Mouse (Mus musculus) ES-E14 (cell line): ENCODE measurements around the gene Etfa. TPM values are rescaled to one million over a fixed set of nuclear protein-coding genes. Genes with fewer than 3 reads are reported as not detected.

ENCODE experiments used
- DNase-seq: peaks from one replicate; pipeline ENCODE4 v3.0.0-alpha.2; 2013; ENCODE audit warnings: low read depth, low spot score
- H3K27ac ChIP-seq: 2 replicates; pipeline ENCODE4 v1.5.1; 2012; ENCODE audit warnings: low read depth, mild to moderate bottlenecking, low read length, moderate library complexity, mixed read lengths; ENCODE audit not compliant: poor library complexity, insufficient read depth, severe bottlenecking
- H3K36me3 ChIP-seq: 2 replicates; pipeline ENCODE4 v1.6.1; 2012; ENCODE audit warnings: mild to moderate bottlenecking, low read length, moderate library complexity, mixed read lengths; ENCODE audit not compliant: control insufficient read depth, poor library complexity, insufficient read depth, severe bottlenecking
- H3K4me1 ChIP-seq, 2 experiments: fragments of 150-350 bp in 1 of 2; sonication (generic) in 1 of 2; 2 replicates each; pipeline ENCODE4 v1.6.1; 2012; ENCODE audit warnings: low read length in 2 of 2, mild to moderate bottlenecking in 1 of 2, mixed read lengths in 1 of 2; ENCODE audit not compliant: control insufficient read depth in 2 of 2, insufficient read depth in 2 of 2, poor library complexity in 1 of 2
- H3K4me3 ChIP-seq, 2 experiments: fragments of 150-350 bp in 1 of 2; sonication (generic) in 1 of 2; 2 replicates each; pipeline ENCODE4 v1.5.1; 2012; ENCODE audit warnings: low read length in 2 of 2, low read depth in 1 of 2, mild to moderate bottlenecking in 1 of 2, mixed read lengths in 1 of 2; ENCODE audit not compliant: insufficient read depth in 1 of 2, poor library complexity in 1 of 2, severe bottlenecking in 1 of 2
- H3K9ac ChIP-seq: 2 replicates; pipeline ENCODE4 v1.6.1; 2012; ENCODE audit warnings: low read depth, mild to moderate bottlenecking, low read length, mixed read lengths; ENCODE audit not compliant: poor library complexity, insufficient read depth, severe bottlenecking
- H3K9me3 ChIP-seq: fragments of 150-350 bp; sonication (generic); 2 replicates; pipeline ENCODE4 v1.6.1; 2012; ENCODE audit warnings: low read depth, mild to moderate bottlenecking, low read length; ENCODE audit not compliant: control insufficient read depth, insufficient read depth
- CHD2 ChIP-seq: IDR thresholded peaks from 2 replicates; pipeline ENCODE4 v1.6.1; 2014; ENCODE audit warnings: mild to moderate bottlenecking, low read depth, low read length, inconsistent platforms
- HCFC1 ChIP-seq: IDR thresholded peaks from 2 replicates; pipeline ENCODE4 v1.6.1; 2012; ENCODE audit warnings: low read length, inconsistent platforms, borderline replicate concordance; ENCODE audit not compliant: insufficient read depth
- MAFK ChIP-seq: IDR thresholded peaks from 2 replicates; pipeline ENCODE4 v1.6.1; 2014; ENCODE audit warnings: mild to moderate bottlenecking, low read depth, low read length, inconsistent platforms; ENCODE audit not compliant: insufficient read depth
- ZC3H11A ChIP-seq: IDR thresholded peaks from 2 replicates; pipeline ENCODE4 v1.6.1; 2012; ENCODE audit warnings: low read depth, mild to moderate bottlenecking, inconsistent platforms, low read length, borderline replicate concordance
- ZNF384 ChIP-seq: IDR thresholded peaks from 2 replicates; pipeline ENCODE4 v1.6.1; 2012; ENCODE audit warnings: low read depth, low read length, inconsistent platforms
- in situ Hi-C, 2 experiments: fragments of 600-800 bp; cut with MboI; formaldehyde crosslinking; loops; one replicate each; pipeline ENCODE4 v1.15.1; 2025; ENCODE audit warnings: low sequenced_read_pairs in 2 of 2, inconsistent platforms in 1 of 2; ENCODE audit not compliant: unreplicated experiment in 2 of 2
- total RNA-seq: library from RNA; depleted of rRNA; stranded (reverse); fragments of 300-350 nt; gene quantifications from 2 replicates; pipeline ENCODE4 v1.2.3, GENCODE M21; 2012

Gene Etfa
- total RNA-seq, 1 experiment: 34.0 TPM

DNA sequence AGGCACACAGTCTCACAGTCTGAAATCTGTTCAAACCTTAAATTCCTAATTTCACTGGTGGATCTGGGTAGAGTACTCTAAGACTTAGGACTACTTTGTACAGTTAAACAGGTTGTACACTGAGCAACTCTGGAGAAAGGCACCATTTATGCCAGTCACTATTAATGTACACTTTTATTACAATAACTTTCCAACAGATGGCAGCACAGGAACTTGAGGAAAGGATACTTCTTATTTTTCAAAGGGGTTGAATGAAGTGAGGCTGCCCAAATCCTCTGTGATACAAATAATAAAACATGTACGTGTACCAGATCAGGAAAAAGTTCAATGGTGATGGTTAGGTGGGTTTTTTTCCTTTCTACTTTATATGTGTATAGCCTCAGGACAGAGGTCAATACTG lies 43.6 kb downstream of the Etfa start:
- DNase-seq: no peak
- no peak overlapping the region for H3K9ac ChIP-seq
- H3K4me3 ChIP-seq: no peak overlapping the region
- no peaks in the 10 kb centered on the region for H3K9me3 ChIP-seq
- in situ Hi-C loops: no loop called here
- H3K4me1 ChIP-seq: no peaks in the 10 kb centered on the region
- H3K36me3 ChIP-seq: peaks cover 2% of the 10 kb centered on the region; the same call in 1 of the 2 replicates
- no peak overlapping the region for H3K27ac ChIP-seq
- TF ChIP-seq ZNF384 (no peak), MAFK (no peak), HCFC1 (no peak), CHD2 (no peak), ZC3H11A (no peak)

DNA sequence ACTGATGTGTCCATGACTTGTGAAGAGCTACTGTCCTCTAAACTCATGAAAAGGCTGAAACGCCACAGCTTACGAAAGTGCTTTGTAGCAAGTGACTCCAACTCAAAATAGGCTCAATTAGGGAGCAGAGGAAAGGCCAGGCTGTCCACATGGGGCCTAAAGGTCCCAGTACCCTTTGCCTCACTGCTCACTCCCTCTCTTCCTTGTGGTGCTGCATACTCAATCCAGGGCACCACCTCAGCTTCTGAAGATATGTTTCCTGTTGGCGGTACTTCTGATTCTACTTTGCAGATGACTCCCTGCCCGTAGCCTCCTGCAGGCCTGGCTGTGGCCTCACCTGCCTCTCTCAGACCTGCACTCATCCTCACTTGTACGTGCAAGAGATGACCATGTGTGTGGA lies 58.7 kb downstream of the Etfa start:
- in situ Hi-C loops: no loop called here
- no peak overlapping the region for H3K9ac ChIP-seq
- H3K9me3 ChIP-seq: no peaks in the 10 kb centered on the region
- TF ChIP-seq ZNF384 (no peak), HCFC1 (no peak), CHD2 (no peak), ZC3H11A (no peak), MAFK (no peak)
- H3K4me3 ChIP-seq: no peak overlapping the region
- DNase-seq: no peak
- 0 out of 4 replicates have a peak, but pooled peaks cover 0 to 2% of the 10 kb centered on the region in 2 experiments for H3K4me1 ChIP-seq
- no peak overlapping the region for H3K27ac ChIP-seq
- H3K36me3 ChIP-seq: no peaks in the 10 kb centered on the region; the same call in 1 of the 2 replicates

DNA sequence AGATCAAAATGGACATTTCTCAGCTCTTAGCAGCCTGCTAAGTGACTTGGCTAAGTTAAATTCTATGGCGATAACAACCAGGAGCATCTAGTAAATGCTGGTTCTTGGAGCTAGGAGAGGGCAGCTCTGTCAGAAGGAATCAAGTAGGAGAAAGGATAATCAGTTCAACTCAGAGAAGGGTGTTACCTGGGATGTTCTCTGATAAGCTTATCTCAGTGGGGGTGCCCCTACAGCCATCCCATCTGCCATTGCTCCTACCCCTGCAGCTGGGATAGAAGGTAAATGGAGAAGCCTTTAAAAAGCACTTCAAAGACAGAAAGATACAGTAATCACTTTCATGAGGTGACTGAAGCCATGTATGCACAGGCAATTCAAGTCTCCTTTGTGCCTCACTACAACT lies 59.1 kb downstream of the Etfa start:
- no peak overlapping the region for H3K27ac ChIP-seq
- no peak for DNase-seq
- no peaks in the 10 kb centered on the region for H3K9me3 ChIP-seq
- in situ Hi-C loops: no loop called here
- H3K36me3 ChIP-seq: no peaks in the 10 kb centered on the region; the same call in 1 of the 2 replicates
- H3K9ac ChIP-seq: no peak overlapping the region
- TF ChIP-seq CHD2 (no peak), ZC3H11A (no peak), HCFC1 (no peak), MAFK (no peak), ZNF384 (no peak)
- H3K4me3 ChIP-seq: no peak overlapping the region
- H3K4me1 ChIP-seq: peaks cover 4% of the 10 kb centered on the region in 2 experiments; a peak in 2 of 4 replicates

DNA sequence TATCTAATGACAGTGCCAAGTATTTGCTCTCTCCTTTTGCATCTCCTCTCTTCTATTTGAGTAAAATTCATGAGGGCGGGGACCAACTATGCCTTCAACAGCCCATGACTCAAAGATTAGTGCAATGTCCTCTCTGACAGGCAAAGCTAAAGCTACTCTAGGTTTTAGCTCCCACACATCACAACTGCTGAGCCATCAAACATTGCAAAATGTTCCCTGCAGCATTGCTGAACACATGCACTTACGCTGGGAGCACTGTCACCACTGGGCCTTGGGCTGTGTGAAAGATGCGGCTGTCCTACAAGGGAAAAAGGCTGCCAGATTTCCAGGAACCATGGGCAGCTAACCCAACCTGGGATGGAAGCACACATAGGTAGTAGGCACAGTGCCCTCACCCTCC lies 60.6 kb downstream of the Etfa start:
- Histone ChIP-seq H3K4me3 (no peak overlapping the region), H3K4me1 (peaks cover 4 to 7% of the 10 kb centered on the region in 2 experiments; a peak in 2 of 4 replicates), H3K36me3 (no peaks in the 10 kb centered on the region; the same call in 1 of the 2 replicates), H3K27ac (no peak overlapping the region), H3K9me3 (no peaks in the 10 kb centered on the region), H3K9ac (no peak overlapping the region)
- in situ Hi-C loops: no loop called here
- TF ChIP-seq CHD2 (no peak), ZC3H11A (no peak), MAFK (no peak), HCFC1 (no peak), ZNF384 (no peak)
- DNase-seq: no peak

DNA sequence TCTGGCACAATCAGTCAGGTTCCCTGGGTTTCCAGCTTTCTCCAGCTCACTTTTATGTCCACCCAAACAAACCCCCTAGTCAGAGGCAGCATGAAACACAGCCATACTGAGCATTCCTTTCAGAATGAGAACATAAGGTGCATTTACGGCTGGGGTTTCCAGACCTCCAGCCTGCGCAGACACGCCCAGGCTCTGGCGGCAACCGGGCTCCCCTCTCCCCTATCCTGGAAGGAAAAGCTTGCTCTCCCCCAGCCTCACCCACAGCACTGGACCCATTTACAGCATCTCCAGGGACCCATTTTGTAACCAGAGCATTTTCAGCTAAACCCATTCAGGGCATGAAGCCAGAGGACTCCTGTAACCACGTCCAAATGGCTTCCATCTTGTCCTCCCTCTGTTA lies 62.0 kb downstream of the Etfa start:
- H3K4me3 ChIP-seq: no peak overlapping the region
- no peak for DNase-seq
- H3K9ac ChIP-seq: no peak overlapping the region
- no peak overlapping the region for H3K27ac ChIP-seq
- peaks cover 4 to 8% of the 10 kb centered on the region in 2 experiments; a peak in 2 of 4 replicates for H3K4me1 ChIP-seq
- no peaks in the 10 kb centered on the region; the same call in 1 of the 2 replicates for H3K36me3 ChIP-seq
- TF ChIP-seq CHD2 (no peak), MAFK (no peak), ZNF384 (no peak), ZC3H11A (no peak), HCFC1 (no peak)
- in situ Hi-C loops: no loop called here
- H3K9me3 ChIP-seq: no peaks in the 10 kb centered on the region
